Mouse (Mus musculus): Measurements from ENCODE around the gene Large2. TPM values are rescaled to one million over a fixed set of nuclear protein-coding genes. Genes with fewer than 3 reads are reported as not detected.

Gene Large2
- 1.8 and 2.3 TPM in 2 replicates for polyA plus RNA-seq (2015; fragmentation: Nextera tagmentation; extraction: Ambion mirVana)

GRCm38 (mm10) chr2:92374514-92374913 is at the start of gene Large2, which contains the start of gene Pex16:
Gene Large2, minus strand, starts transcription at chr2:92374869.
Gene Pex16, plus strand, starts transcription at chr2:92374676.
- H3K4me1 ChIP-seq: peaks cover 40% of the 10 kb centered on the region
- H3K4me3 ChIP-seq: peak within 1 kb of the TSS; percentile 75
- H3K36me3 ChIP-seq: peaks cover 26% of the 10 kb centered on the region
- H3K9ac ChIP-seq: peak within 1 kb of the TSS; percentile 88
- H3K4me2 ChIP-seq: peak within 1 kb of the TSS; percentile 86
- no peaks in the 10 kb centered on the region for H3K9me3 ChIP-seq
- WGBS: 3% methylated on average over 16 of the region's 16 CpGs
- H3K27ac ChIP-seq (replicated peaks): peak within 1 kb of the TSS; percentile 78
- peaks cover 44% of the 10 kb centered on the region for H3K27me3 ChIP-seq (replicated peaks)
- ATAC-seq (ENCODE audit: extremely low read depth, insufficient number of reproducible peaks, low FRiP score, low TSS enrichment): no peak

DNA sequence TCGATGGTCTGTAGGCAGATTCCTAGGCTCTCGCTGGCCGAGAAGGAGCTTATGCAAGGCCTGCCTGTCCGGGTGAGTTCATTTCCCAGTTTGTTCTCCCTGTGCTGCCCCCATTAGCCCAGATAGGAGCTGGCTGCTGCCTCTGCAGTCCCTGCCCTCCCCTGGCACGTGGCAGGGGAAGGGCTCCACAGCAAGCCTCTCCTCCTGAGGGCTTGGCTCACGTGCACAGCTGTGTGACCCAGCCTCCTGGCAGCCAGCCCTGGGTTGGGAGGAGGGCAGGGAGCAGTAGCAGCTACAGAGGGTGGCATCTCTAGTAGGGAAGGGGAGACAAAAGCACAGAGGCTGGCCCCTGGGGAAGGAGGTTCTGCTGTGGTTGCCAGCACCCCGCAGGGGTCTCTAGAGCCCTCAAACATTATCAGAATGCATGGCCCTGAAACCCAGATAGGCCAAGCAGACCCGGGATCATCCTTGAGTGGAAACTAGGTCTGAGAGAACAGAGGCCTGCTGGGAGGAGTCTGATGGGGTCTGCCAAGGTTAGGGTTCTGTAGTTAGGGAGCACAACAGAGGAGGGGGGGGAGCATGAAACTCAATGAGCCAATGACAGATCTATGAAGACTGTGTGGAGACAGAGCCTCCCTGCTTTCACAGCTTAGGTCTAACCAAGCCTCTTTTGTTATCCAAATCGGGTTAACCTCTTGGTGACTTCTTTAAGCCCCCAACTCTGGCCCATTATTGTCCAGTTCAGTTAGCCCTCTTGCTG is 49.2 kb upstream of the Large2 start:
- no peak overlapping the region for H3K4me2 ChIP-seq
- 63% methylated on average over 9 of the region's 9 CpGs for WGBS
- H3K36me3 ChIP-seq: peaks cover 66% of the 10 kb centered on the region

DNA sequence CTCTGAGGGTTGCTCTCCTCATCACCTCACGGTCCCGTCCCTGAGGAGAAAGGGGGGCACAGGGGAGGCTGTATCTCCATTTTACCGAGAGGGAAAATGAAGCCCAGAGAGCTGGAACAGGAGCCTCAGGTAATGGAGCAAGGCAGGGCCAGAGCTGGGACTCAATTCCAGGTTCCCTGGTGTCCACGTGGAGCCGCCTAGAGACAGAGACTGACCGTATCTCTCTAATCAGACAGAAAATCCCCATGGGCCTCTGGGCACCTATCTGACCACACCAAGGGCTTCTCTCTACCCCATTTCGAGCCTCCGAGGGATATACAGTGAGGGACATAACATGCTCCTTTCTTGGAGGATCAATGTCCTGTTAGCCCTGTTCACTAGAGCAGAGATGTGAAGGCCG is 48.5 kb upstream of the Large2 start:
- no peak overlapping the region for H3K4me2 ChIP-seq

More for the DNA sequence above, 49.2 kb upstream of the Large2 start:
- peaks cover 65% of the 10 kb centered on the region for H3K4me1 ChIP-seq
- H3K27ac ChIP-seq (replicated peaks): peak overlapping the region; percentile 94
- no peak overlapping the region for H3K4me3 ChIP-seq
- no peaks in the 10 kb centered on the region for H3K27me3 ChIP-seq (replicated peaks)
- peak; percentile 49; the same call in 1 of the 2 replicates for ATAC-seq (ENCODE audit: extremely low read depth, insufficient number of reproducible peaks, low FRiP score, low TSS enrichment)
- H3K9me3 ChIP-seq: no peaks in the 10 kb centered on the region
- no peak overlapping the region; the same call in 1 of the 2 replicates for H3K9ac ChIP-seq

DNA sequence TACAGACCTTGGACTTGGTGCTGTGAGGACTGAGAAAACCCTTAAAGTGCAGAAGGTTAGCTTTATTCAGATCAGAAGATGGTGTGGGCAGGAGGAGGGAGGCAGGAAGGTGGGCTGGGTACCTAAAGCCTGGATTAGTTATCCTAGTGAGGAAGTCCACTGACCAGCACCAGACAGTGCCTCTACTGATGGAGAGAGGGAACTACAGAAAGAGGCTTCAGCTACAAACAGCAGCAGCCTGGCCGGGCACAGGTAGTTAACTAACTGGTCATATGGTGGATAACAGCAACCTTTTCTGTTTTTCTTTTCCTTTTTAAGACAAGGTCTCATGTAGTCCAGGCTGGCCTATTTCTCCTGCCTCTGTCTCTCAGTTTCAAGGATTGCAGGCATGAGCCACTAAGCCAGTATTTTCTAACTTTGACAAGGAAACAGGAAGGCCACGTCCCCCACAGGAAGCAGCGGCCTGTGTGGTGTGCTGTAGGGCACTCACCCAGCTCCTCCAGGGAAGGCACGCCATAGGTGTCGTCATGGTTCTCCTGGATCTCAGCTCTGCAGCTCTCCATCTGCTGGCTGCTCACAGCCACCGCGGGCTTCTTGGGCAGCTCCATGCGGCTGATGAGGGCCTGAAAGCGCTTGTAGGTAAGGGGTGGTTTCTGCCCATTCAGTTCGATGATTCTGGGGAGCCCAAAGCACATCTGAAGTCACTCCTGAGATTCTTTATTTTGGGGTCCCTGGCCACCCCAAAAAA is 47.9 kb upstream of the Large2 start:
- peaks cover 80% of the 10 kb centered on the region for H3K36me3 ChIP-seq
- H3K9me3 ChIP-seq: no peaks in the 10 kb centered on the region
- ATAC-seq (ENCODE audit: extremely low read depth, insufficient number of reproducible peaks, low FRiP score, low TSS enrichment): no peak
- no peak overlapping the region for H3K9ac ChIP-seq
- WGBS: 68% methylated on average over 10 of the region's 10 CpGs
- no peak overlapping the region for H3K27ac ChIP-seq (replicated peaks)
- H3K4me2 ChIP-seq: no peak overlapping the region
- H3K4me1 ChIP-seq: peaks cover 52% of the 10 kb centered on the region
- no peaks in the 10 kb centered on the region for H3K27me3 ChIP-seq (replicated peaks)
- H3K4me3 ChIP-seq: no peak overlapping the region

More for the DNA sequence above, 48.5 kb upstream of the Large2 start:
- no peak for ATAC-seq (ENCODE audit: extremely low read depth, insufficient number of reproducible peaks, low FRiP score, low TSS enrichment)
- H3K4me3 ChIP-seq: no peak overlapping the region
- peaks cover 74% of the 10 kb centered on the region for H3K36me3 ChIP-seq
- no peaks in the 10 kb centered on the region for H3K9me3 ChIP-seq
- no peaks in the 10 kb centered on the region for H3K27me3 ChIP-seq (replicated peaks)
- H3K4me1 ChIP-seq: peaks cover 58% of the 10 kb centered on the region
- WGBS: 90% methylated on average over 9 of the region's 9 CpGs
- H3K27ac ChIP-seq (replicated peaks): peak overlapping the region; percentile 94
- no peak overlapping the region; the same call in 1 of the 2 replicates for H3K9ac ChIP-seq

DNA sequence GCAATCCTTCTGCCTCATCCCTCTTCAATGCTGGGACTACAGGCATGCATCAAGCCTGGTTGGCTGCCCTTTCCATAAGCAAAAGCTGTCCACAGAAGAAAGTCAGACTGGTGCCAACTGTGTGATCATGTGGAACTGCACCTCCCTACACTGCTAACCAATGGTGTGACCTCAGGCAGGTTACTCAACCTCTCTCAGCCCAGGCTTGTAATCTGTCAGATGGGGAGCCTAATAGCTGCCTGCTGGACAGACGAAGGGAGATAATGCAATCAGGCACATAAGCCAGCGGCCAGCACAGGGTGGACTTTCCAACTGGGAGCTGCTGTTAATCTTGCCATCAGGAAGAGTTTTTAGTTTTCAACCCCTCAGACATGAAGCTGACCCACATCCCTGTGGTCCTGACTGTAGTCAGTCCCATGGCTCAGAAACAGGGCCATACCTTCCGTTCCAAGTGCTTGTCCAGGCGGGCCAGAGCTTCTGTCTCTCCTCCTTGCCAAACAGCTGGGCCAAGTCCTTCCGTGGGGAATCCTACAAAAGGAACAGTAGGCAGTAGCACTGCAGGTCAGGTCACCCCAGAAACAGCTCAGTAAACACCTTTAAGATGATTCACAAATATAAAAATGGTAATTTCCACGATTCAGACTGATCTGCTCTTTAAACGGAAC is 47.2 kb upstream of the Large2 start:
- Histone ChIP-seq H3K27ac (replicated peaks) (no peak overlapping the region), H3K27me3 (replicated peaks) (no peaks in the 10 kb centered on the region), H3K4me3 (no peak overlapping the region), H3K4me2 (no peak overlapping the region), H3K36me3 (peaks cover 87% of the 10 kb centered on the region), H3K4me1 (peaks cover 45% of the 10 kb centered on the region), H3K9ac (no peak overlapping the region), H3K9me3 (no peaks in the 10 kb centered on the region)
- WGBS: 92% methylated on average over 7 of the region's 7 CpGs
- ATAC-seq (ENCODE audit: extremely low read depth, insufficient number of reproducible peaks, low FRiP score, low TSS enrichment): no peak

DNA sequence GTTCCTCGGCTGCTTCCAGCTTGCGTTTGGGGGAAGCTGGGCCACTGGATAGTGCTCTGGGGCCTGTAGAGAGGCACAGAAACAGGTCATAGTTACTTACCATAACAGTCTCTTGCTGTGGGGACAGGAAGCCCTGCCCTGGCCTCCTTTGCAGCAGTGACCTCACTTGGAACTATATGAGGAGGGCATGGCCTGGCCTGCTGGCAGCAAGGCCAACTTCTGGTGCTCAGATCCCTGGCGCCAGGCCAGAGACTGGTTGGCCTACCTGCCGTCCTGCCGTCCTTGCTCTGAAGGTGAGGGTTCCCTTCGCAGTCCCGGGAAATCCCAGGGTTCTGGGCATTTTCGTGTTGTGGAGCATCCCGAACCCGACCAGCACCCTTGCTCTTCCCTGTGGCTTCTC is 37.0 kb upstream of the Large2 start:
- ATAC-seq (ENCODE audit: extremely low read depth, insufficient number of reproducible peaks, low FRiP score, low TSS enrichment): no peak
- 87% methylated on average over 10 of the region's 10 CpGs for WGBS

DNA sequence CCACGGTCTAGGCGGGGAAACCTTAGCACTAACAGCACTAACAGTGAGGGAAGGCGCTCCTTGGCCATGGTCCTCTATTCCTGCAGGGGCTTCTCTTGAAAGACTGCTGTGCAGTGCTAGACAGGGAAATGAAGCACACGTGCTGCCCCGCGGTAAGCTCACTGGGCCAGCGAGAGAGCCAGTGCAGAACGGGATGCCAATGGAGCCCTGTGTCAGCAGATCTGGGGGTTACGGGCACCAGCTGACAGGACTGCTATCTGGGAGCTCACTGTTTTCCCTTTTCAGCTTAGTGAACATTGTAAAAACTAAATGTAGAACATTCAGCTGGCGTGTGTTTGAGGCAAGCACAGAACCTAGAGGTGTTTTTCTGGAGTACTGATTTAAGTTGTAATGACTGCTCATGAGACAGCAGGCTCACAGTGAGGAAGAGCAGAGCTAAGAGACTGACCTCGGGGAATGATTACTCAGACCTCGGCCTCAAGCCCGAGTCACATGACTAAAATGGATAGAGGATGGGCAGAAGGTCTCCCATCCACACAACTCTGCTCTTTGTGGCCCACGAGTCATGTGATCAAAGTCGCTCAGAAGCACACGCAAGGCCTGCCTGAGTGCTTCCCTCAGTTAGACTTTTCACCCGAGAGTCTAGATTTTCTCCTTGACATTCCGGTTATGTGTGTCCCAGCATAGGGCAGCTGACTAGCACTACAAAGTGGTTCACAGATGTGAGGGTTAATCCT is 33.8 kb upstream of the Large2 start:
- no peak overlapping the region for H3K9ac ChIP-seq
- no peaks in the 10 kb centered on the region for H3K27me3 ChIP-seq (replicated peaks)
- no peak overlapping the region for H3K27ac ChIP-seq (replicated peaks)
- no peaks in the 10 kb centered on the region for H3K9me3 ChIP-seq
- 87% methylated on average over 18 of the region's 18 CpGs for WGBS
- no peak for ATAC-seq (ENCODE audit: extremely low read depth, insufficient number of reproducible peaks, low FRiP score, low TSS enrichment)
- H3K36me3 ChIP-seq: peaks cover 97% of the 10 kb centered on the region
- H3K4me2 ChIP-seq: no peak overlapping the region
- no peak overlapping the region for H3K4me3 ChIP-seq
- no peaks in the 10 kb centered on the region for H3K4me1 ChIP-seq

More for the DNA sequence above, 37.0 kb upstream of the Large2 start:
- peaks cover 97% of the 10 kb centered on the region for H3K36me3 ChIP-seq
- H3K27me3 ChIP-seq (replicated peaks): no peaks in the 10 kb centered on the region
- no peaks in the 10 kb centered on the region for H3K9me3 ChIP-seq
- no peak overlapping the region for H3K27ac ChIP-seq (replicated peaks)
- H3K4me1 ChIP-seq: no peaks in the 10 kb centered on the region
- H3K4me3 ChIP-seq: no peak overlapping the region
- no peak overlapping the region for H3K9ac ChIP-seq
- H3K4me2 ChIP-seq: no peak overlapping the region

DNA sequence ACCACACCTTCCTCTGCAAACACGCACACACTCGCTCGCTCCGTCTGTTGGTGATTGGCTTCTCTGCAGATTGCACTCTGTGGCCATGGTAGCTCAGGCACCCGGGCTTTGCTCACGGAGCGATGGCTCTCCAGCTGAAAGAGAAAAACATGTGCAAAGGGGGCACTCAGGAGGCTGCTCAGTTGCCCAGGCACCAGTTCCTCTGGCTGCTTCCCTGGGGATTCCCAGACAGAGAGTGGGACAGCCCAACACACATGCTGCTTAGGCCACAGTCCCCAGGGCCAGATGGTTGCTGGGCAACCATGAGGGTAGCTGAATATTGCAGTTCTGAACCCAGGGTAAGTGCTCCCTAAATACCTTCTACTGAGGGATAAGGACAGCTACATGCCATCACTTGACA is 31.0 kb upstream of the Large2 start:
- Histone ChIP-seq H3K27ac (replicated peaks) (no peak overlapping the region), H3K4me1 (peaks cover 6% of the 10 kb centered on the region), H3K9me3 (no peaks in the 10 kb centered on the region), H3K4me2 (no peak overlapping the region), H3K36me3 (peaks cover 75% of the 10 kb centered on the region), H3K9ac (no peak overlapping the region), H3K27me3 (replicated peaks) (peaks cover 16% of the 10 kb centered on the region), H3K4me3 (no peak overlapping the region)
- ATAC-seq (ENCODE audit: extremely low read depth, insufficient number of reproducible peaks, low FRiP score, low TSS enrichment): no peak
- 92% methylated on average over 7 of the region's 7 CpGs for WGBS

- Histone ChIP-seq H3K36me3 (peaks cover 65% of the 10 kb centered on the region), H3K4me1 (peaks cover 7% of the 10 kb centered on the region), H3K27ac (replicated peaks) (no peak overlapping the region), H3K27me3 (replicated peaks) (peaks cover 25% of the 10 kb centered on the region), H3K9me3 (no peaks in the 10 kb centered on the region), H3K4me3 (no peak overlapping the region), H3K4me2 (no peak overlapping the region), H3K9ac (no peak overlapping the region)
- 72% methylated on average over 6 of the region's 6 CpGs for WGBS
- ATAC-seq (ENCODE audit: extremely low read depth, insufficient number of reproducible peaks, low FRiP score, low TSS enrichment): no peak
These were observed 30.1 kb upstream of the Large2 start for GRCm38 (mm10) chr2:92404737-92405136.

GRCm38 (mm10) chr2:92403776-92404319 is 29.2 kb upstream of the Large2 start:
- Histone ChIP-seq H3K9me3 (no peaks in the 10 kb centered on the region), H3K36me3 (peaks cover 56% of the 10 kb centered on the region), H3K9ac (no peak overlapping the region), H3K27ac (replicated peaks) (no peak overlapping the region), H3K4me3 (no peak overlapping the region), H3K4me1 (peaks cover 7% of the 10 kb centered on the region), H3K27me3 (replicated peaks) (peaks cover 33% of the 10 kb centered on the region), H3K4me2 (no peak overlapping the region)
- ATAC-seq (ENCODE audit: extremely low read depth, insufficient number of reproducible peaks, low FRiP score, low TSS enrichment): no peak
- 85% methylated on average over 5 of the region's 5 CpGs for WGBS

All from heart, embryonic 13.5 days (tissue).